Mouse (Mus musculus): ENCODE measurements around the gene Cideb. TPM values are rescaled to one million over a fixed set of nuclear protein-coding genes. Genes with fewer than 3 reads are reported as not detected.

The Cideb gene
- polyA plus RNA-seq, 1 experiment: 0.25 TPM

GRCm38 (mm10) chr14:55723433-55723832, 34.8 kb downstream of the Cideb start:
- DNase-seq (ENCODE audit: low spot score): no peak

- DNase-seq (ENCODE audit: low spot score): no peak
Observed at GRCm38 (mm10) chr14:55722438-55722945, 35.8 kb downstream of the Cideb start.

GRCm38 (mm10) chr14:55721700-55722437, 36.4 kb downstream of the Cideb start, which contains the start of gene Rabggta:
TSS of gene Rabggta (minus strand) at chr14:55722263.
- DNase-seq (ENCODE audit: low spot score): peak; percentile 82

GRCm38 (mm10) chr14:55721076-55721475, 37.2 kb downstream of the Cideb start:
- DNase-seq (ENCODE audit: low spot score): no peak

- no peak for DNase-seq (ENCODE audit: low spot score)
Observed at GRCm38 (mm10) chr14:55720666-55721065, 37.6 kb downstream of the Cideb start.

- DNase-seq (ENCODE audit: low spot score): no peak
Observed at GRCm38 (mm10) chr14:55719737-55720136, 38.5 kb downstream of the Cideb start.

GRCm38 (mm10) chr14:55716884-55717283, 41.4 kb downstream of the Cideb start:
- no peak for DNase-seq (ENCODE audit: low spot score)

- no peak for DNase-seq (ENCODE audit: low spot score)
Observed at GRCm38 (mm10) chr14:55716271-55716670, 42.0 kb downstream of the Cideb start.

GRCm38 (mm10) chr14:55714893-55715292, 43.4 kb downstream of the Cideb start:
- DNase-seq (ENCODE audit: low spot score): no peak

GRCm38 (mm10) chr14:55713729-55714122, 44.5 kb downstream of the Cideb start, which contains the start of gene Tgm1:
TSS of gene Tgm1 (minus strand) at chr14:55713926.
- no peak for DNase-seq (ENCODE audit: low spot score)

- no peak for DNase-seq (ENCODE audit: low spot score)
Observed at GRCm38 (mm10) chr14:55713007-55713728, 45.1 kb downstream of the Cideb start.

GRCm38 (mm10) chr14:55711786-55712185, 46.5 kb downstream of the Cideb start:
- DNase-seq (ENCODE audit: low spot score): no peak

GRCm38 (mm10) chr14:55709509-55709908, 48.7 kb downstream of the Cideb start:
- DNase-seq (ENCODE audit: low spot score): no peak

- no peak for DNase-seq (ENCODE audit: low spot score)
Observed at GRCm38 (mm10) chr14:55707397-55707796, 50.9 kb downstream of the Cideb start.

- no peak for DNase-seq (ENCODE audit: low spot score)
Observed at GRCm38 (mm10) chr14:55706051-55706600, 52.1 kb downstream of the Cideb start.

Other genes starting within 250 kb of the Cideb start
- 2.5 and 3.0 TPM in 2 replicates for gene Cpne6, start 248.0 kb downstream of the Cideb start, polyA plus RNA-seq (2012; rRNA removed)
- gene Nrl, start 233.5 kb downstream of the Cideb start, polyA plus RNA-seq (2012; rRNA removed): not detected in 2 replicates
- 44.7 and 52.2 TPM in 2 replicates for gene Pck2, start 218.2 kb downstream of the Cideb start, polyA plus RNA-seq (2012; rRNA removed)
- 87.0 and 88.2 TPM in 2 replicates for gene Dcaf11, start 198.5 kb downstream of the Cideb start, polyA plus RNA-seq (2012; rRNA removed)
- gene A730061H03Rik, start 198.1 kb downstream of the Cideb start, polyA plus RNA-seq (2012; rRNA removed): 0.55 and 1.1 TPM in 2 replicates
- 0.25 TPM in 1 of 2 replicates, not detected in the other for gene Fitm1, start 182.8 kb downstream of the Cideb start, polyA plus RNA-seq (2012; rRNA removed)
- 136 and 167 TPM in 2 replicates for gene Psme1, start 180.3 kb downstream of the Cideb start, polyA plus RNA-seq (2012; rRNA removed)
- gene Emc9, start 173.2 kb downstream of the Cideb start, polyA plus RNA-seq (2012; rRNA removed): 19.3 and 21.2 TPM in 2 replicates
- gene Psme2, start 167.3 kb downstream of the Cideb start, polyA plus RNA-seq (2012; rRNA removed): 134 and 144 TPM in 2 replicates
- 15.7 and 20.4 TPM in 2 replicates for gene Rnf31, start 166.8 kb downstream of the Cideb start, polyA plus RNA-seq (2012; rRNA removed)
- 29.5 and 35.1 TPM in 2 replicates for gene Irf9, start 154.9 kb downstream of the Cideb start, polyA plus RNA-seq (2012; rRNA removed)
- gene Rec8, start 140.4 kb downstream of the Cideb start, polyA plus RNA-seq (2012; rRNA removed): 2.8 and 3.3 TPM in 2 replicates
- 79.9 and 83.8 TPM in 2 replicates for gene Ipo4, start 122.5 kb downstream of the Cideb start, polyA plus RNA-seq (2012; rRNA removed)
- 0.89 and 1.7 TPM in 2 replicates for gene Gm49378, start 120.6 kb downstream of the Cideb start, polyA plus RNA-seq (2012; rRNA removed)
- 46.6 and 47.0 TPM in 2 replicates for gene Tm9sf1, start 114.7 kb downstream of the Cideb start, polyA plus RNA-seq (2012; rRNA removed)
- gene Tssk4, start 108.3 kb downstream of the Cideb start, polyA plus RNA-seq (2012; rRNA removed): 1.1 and 1.4 TPM in 2 replicates
- 37.0 and 42.4 TPM in 2 replicates for gene Mdp1, start 98.0 kb downstream of the Cideb start, polyA plus RNA-seq (2012; rRNA removed)
- gene Gmpr2, start 86.5 kb downstream of the Cideb start, polyA plus RNA-seq (2012; rRNA removed): 28.1 and 32.9 TPM in 2 replicates
- gene Nedd8, start 86.3 kb downstream of the Cideb start, polyA plus RNA-seq (2012; rRNA removed): 250 and 278 TPM in 2 replicates
- 19.2 and 22.9 TPM in 2 replicates for gene Tinf2, start 76.6 kb downstream of the Cideb start, polyA plus RNA-seq (2012; rRNA removed)
- gene Tgm1, start 44.5 kb downstream of the Cideb start, polyA plus RNA-seq (2012; rRNA removed): 1.1 and 1.4 TPM in 2 replicates
- 25.9 and 34.6 TPM in 2 replicates for gene Rabggta, start 36.2 kb downstream of the Cideb start, polyA plus RNA-seq (2012; rRNA removed)
- gene Dhrs1, start 12.8 kb downstream of the Cideb start, polyA plus RNA-seq (2012; rRNA removed): 75.5 and 83.1 TPM in 2 replicates
- gene Nop9, start 12.8 kb downstream of the Cideb start, polyA plus RNA-seq (2012; rRNA removed): 13.8 TPM in 2 replicates
- 0.06 TPM in 2 replicates for gene Ltb4r2, start 3.0 kb upstream of the Cideb start, polyA plus RNA-seq (2012; rRNA removed)
- 1.6 and 1.7 TPM in 2 replicates for gene Ltb4r1, start 7.5 kb upstream of the Cideb start, polyA plus RNA-seq (2012; rRNA removed)
- 7.2 and 9.4 TPM in 2 replicates for gene Adcy4, start 25.6 kb upstream of the Cideb start, polyA plus RNA-seq (2012; rRNA removed)
- gene Ripk3, start 30.4 kb upstream of the Cideb start, polyA plus RNA-seq (2012; rRNA removed): 7.0 and 8.9 TPM in 2 replicates
- 37.9 and 44.3 TPM in 2 replicates for gene Nfatc4, start 64.7 kb upstream of the Cideb start, polyA plus RNA-seq (2012; rRNA removed)
- 6.2 and 11.2 TPM in 2 replicates for gene Nynrin, start 95.6 kb upstream of the Cideb start, polyA plus RNA-seq (2012; rRNA removed)
- gene Cbln3, start 125.9 kb upstream of the Cideb start, polyA plus RNA-seq (2012; rRNA removed): 0.22 and 0.45 TPM in 2 replicates
- 26.2 and 26.8 TPM in 2 replicates for gene Khnyn, start 126.5 kb upstream of the Cideb start, polyA plus RNA-seq (2012; rRNA removed)
- gene Sdr39u1, start 141.8 kb upstream of the Cideb start, polyA plus RNA-seq (2012; rRNA removed): 54.6 and 63.6 TPM in 2 replicates
- 8.6 and 9.9 TPM in 2 replicates for gene Cma1, start 186.2 kb upstream of the Cideb start, polyA plus RNA-seq (2012; rRNA removed)
- gene Cma2, start 192.5 kb upstream of the Cideb start, polyA plus RNA-seq (2012; rRNA removed): 0.07 TPM in 1 of 2 replicates, not detected in the other